25 mouse cellular contexts compared by ENCODE assay signal in genomic region chr2:18891991-18892537, GRCm38 (mm10).
DNase-seq lines count a peak whose midpoint lies in the region; ATAC-seq and TF ChIP-seq lines count a peak whose summit lies in the region.
"Had no signal": no experiment of that assay in that cellular context is flagged by ENCODE, and none has a peak within 500 bp of the region (broad histone marks: within the 10 kb centered on the region; RNA-seq: fewer than 3 reads in every experiment).

No protein-coding gene starts in this region.

- H3K9ac ChIP-seq in kidney, embryonic 16.5 days (replicated peaks; ENCODE audit: low read length), result no peak overlapping the region
- no peak overlapping the region for H3K9ac ChIP-seq in midbrain, embryonic 13.5 days (replicated peaks)
- H3K9ac ChIP-seq: forebrain, embryonic 13.5 days; hindbrain, embryonic 13.5 days had no signal

- TF ChIP-seq CTCF in bone marrow macrophage, adult 2 months (IDR thresholded peaks at IDR 0.05; ENCODE audit: low read depth, low read length), result no peak

- no peaks in the 10 kb centered on the region for H3K36me3 ChIP-seq in heart, embryonic 10.5 days
- 0 out of 2 replicates have a peak, but pooled peaks cover 2% of the 10 kb centered on the region for H3K36me3 ChIP-seq in kidney, embryonic 16.5 days (ENCODE audit: insufficient read depth, low read length)
- H3K36me3 ChIP-seq in midbrain, embryonic 13.5 days, result no peaks in the 10 kb centered on the region
- H3K36me3 ChIP-seq: forebrain, embryonic 10.5 days; hindbrain, embryonic 10.5 days; hindbrain, embryonic 13.5 days had no signal

- no peak overlapping the region for H3K4me3 ChIP-seq in heart, embryonic 10.5 days
- H3K4me3 ChIP-seq in kidney, embryonic 16.5 days (ENCODE audit: low read length), result no peak overlapping the region
- H3K4me3 ChIP-seq in bone marrow macrophage, adult 2 months (ENCODE audit: insufficient read depth, low read length), result no peak overlapping the region
- no peak overlapping the region for H3K4me3 ChIP-seq in midbrain, embryonic 13.5 days (replicated peaks)
- H3K4me3 ChIP-seq: forebrain, embryonic 10.5 days; forebrain, embryonic 13.5 days; hindbrain, embryonic 10.5 days; hindbrain, embryonic 13.5 days had no signal

- ATAC-seq in kidney, embryonic 16.5 days (ENCODE audit: low FRiP score, low TSS enrichment), result peak; percentile 28; the same call in 1 of the 2 replicates
- ATAC-seq in midbrain, embryonic 13.5 days, result no peak
- ATAC-seq: forebrain, embryonic 13.5 days; forebrain, embryonic 16.5 days; hindbrain, embryonic 16.5 days had no signal

- TF ChIP-seq POLR2A in bone marrow macrophage, adult 2 months (IDR thresholded peaks at IDR 0.05; ENCODE audit: borderline replicate concordance, low read depth, low read length), result no peak

- no peaks in the 10 kb centered on the region for H3K27me3 ChIP-seq in heart, embryonic 10.5 days (ENCODE audit: insufficient read depth, poor library complexity, severe bottlenecking)
- H3K27me3 ChIP-seq in kidney, embryonic 16.5 days (ENCODE audit: insufficient read depth, low read length), result no peaks in the 10 kb centered on the region
- H3K27me3 ChIP-seq in midbrain, embryonic 13.5 days, result no peaks in the 10 kb centered on the region
- H3K27me3 ChIP-seq: CH12.LX; forebrain, embryonic 13.5 days; hindbrain, embryonic 13.5 days had no signal

- DNase-seq in heart, postnatal 4 days, result peak; percentile 2
- no peak for DNase-seq in heart, embryonic 10.5 days (ENCODE audit: low spot score)
- DNase-seq in kidney, adult 11 months, result no peak
- DNase-seq in right cerebral cortex, postnatal 4 days, result no peak
- DNase-seq: adrenal gland, adult 2 months; adrenal gland, postnatal 14 days; B cell, adult 2 months; cerebellum, adult 11-12 months; cerebellum, adult 8-10 months; cerebellum, postnatal 14 days; gastrocnemius, postnatal 10 days; gastrocnemius, postnatal 36 days; heart, adult 18-20 months had no signal

- 84% methylated on average over 10 of the region's 10 CpGs for WGBS in heart, embryonic 10.5 days
- WGBS in kidney, embryonic 16.5 days, result 61% methylated on average over 10 of the region's 10 CpGs
- WGBS in midbrain, embryonic 13.5 days, result 96% methylated on average over 10 of the region's 10 CpGs

- peaks cover 12% of the 10 kb centered on the region for H3K4me1 ChIP-seq in heart, embryonic 10.5 days
- H3K4me1 ChIP-seq in kidney, embryonic 16.5 days (ENCODE audit: insufficient read depth, low read length), result peaks cover 23% of the 10 kb centered on the region
- peaks cover 69% of the 10 kb centered on the region for H3K4me1 ChIP-seq in bone marrow macrophage, adult 2 months (ENCODE audit: control insufficient read depth, insufficient read depth, low read length)
- H3K4me1 ChIP-seq in midbrain, embryonic 13.5 days (replicated peaks), result peaks cover 6% of the 10 kb centered on the region

- H3K9me3 ChIP-seq in heart, embryonic 10.5 days, result no peaks in the 10 kb centered on the region
- no peaks in the 10 kb centered on the region for H3K9me3 ChIP-seq in kidney, embryonic 16.5 days (ENCODE audit: low read length)
- H3K9me3 ChIP-seq in midbrain, embryonic 13.5 days, result no peaks in the 10 kb centered on the region
- H3K9me3 ChIP-seq: forebrain, embryonic 10.5 days; forebrain, embryonic 13.5 days; G1E; hindbrain, embryonic 10.5 days; hindbrain, embryonic 13.5 days had no signal

- no peak overlapping the region for H3K27ac ChIP-seq in heart, embryonic 10.5 days
- H3K27ac ChIP-seq in kidney, embryonic 16.5 days (ENCODE audit: low read length), result peak overlapping the region; percentile 30; the same call in 1 of the 2 replicates
- peak overlapping the region; percentile 8; the same call in 1 of the 2 replicates for H3K27ac ChIP-seq in bone marrow macrophage, adult 2 months (ENCODE audit: insufficient read depth, low read depth, low read length)
- H3K27ac ChIP-seq in midbrain, embryonic 13.5 days, result no peak overlapping the region
- H3K27ac ChIP-seq: forebrain, embryonic 10.5 days; forebrain, embryonic 13.5 days; hindbrain, embryonic 10.5 days; hindbrain, embryonic 13.5 days had no signal

- no peak overlapping the region for H3K4me2 ChIP-seq in kidney, embryonic 16.5 days (replicated peaks; ENCODE audit: low read depth, low read length)
- H3K4me2 ChIP-seq in midbrain, embryonic 13.5 days (replicated peaks), result no peak overlapping the region
- H3K4me2 ChIP-seq: forebrain, embryonic 13.5 days; heart, embryonic 11.5 days; hindbrain, embryonic 13.5 days had no signal

Comparison
In these comparisons a context has a peak if more than half of its experiments do, and no peak if none do; other contexts are left out.
1. H3K27ac ChIP-seq: peak in kidney, embryonic 16.5 days (single experiment) and bone marrow macrophage, adult 2 months (single experiment); none in heart, embryonic 10.5 days (single experiment) and midbrain, embryonic 13.5 days (single experiment).